Mouse (Mus musculus): ENCODE data around the gene Etnk2. TPM values are rescaled to one million over a fixed set of nuclear protein-coding genes. Genes with fewer than 3 reads are reported as not detected.

Gene Etnk2
- polyA plus RNA-seq, 1 experiment from 2014 or later: 5.6 TPM

- no peak for ATAC-seq (ENCODE audit: low FRiP score)
- Histone ChIP-seq H3K36me3 (no peaks in the 10 kb centered on the region), H3K9me3 (replicated peaks) (no peaks in the 10 kb centered on the region), H3K4me3 (no peak overlapping the region), H3K4me2 (replicated peaks) (no peak overlapping the region), H3K27ac (no peak overlapping the region), H3K9ac (no peak overlapping the region), H3K27me3 (no peaks in the 10 kb centered on the region), H3K4me1 (peaks cover 80% of the 10 kb centered on the region)
- 70% methylated on average over 9 of the region's 9 CpGs for WGBS
Measured at GRCm38 (mm10) chr1:133412941-133413340, 49.6 kb downstream of the Etnk2 start.

DNA sequence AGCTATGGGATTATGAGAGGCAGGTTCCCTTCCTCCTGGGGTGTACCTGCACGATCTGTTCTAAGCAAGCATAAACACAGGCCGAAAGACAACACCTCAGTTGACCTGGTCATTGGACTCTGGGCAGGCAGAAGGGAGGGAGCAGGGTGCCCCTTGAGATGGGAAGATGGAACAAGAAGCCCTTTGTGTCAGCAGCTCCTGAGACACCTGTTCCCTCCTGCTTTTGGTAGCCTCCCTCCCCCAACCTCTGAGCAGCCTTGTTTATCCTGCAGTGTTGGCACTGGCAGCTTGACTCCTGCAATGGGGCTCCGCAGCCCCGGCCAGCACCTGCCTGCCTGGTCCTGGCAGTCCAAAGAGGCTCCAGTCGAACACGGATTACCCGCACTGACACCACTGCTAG, 51.7 kb downstream of the Etnk2 start:
- 63% methylated on average over 7 of the region's 7 CpGs for WGBS
- Histone ChIP-seq H3K9me3 (replicated peaks) (no peaks in the 10 kb centered on the region), H3K36me3 (no peaks in the 10 kb centered on the region), H3K27ac (no peak overlapping the region), H3K4me2 (replicated peaks) (no peak overlapping the region), H3K4me3 (no peak overlapping the region), H3K4me1 (peaks cover 78% of the 10 kb centered on the region), H3K9ac (no peak overlapping the region), H3K27me3 (no peaks in the 10 kb centered on the region)
- no peak for ATAC-seq (ENCODE audit: low FRiP score)

GRCm38 (mm10) chr1:133415505-133415904, 52.1 kb downstream of the Etnk2 start:
- 69% methylated on average over 6 of the region's 6 CpGs for WGBS
- H3K36me3 ChIP-seq: no peaks in the 10 kb centered on the region
- ATAC-seq (ENCODE audit: low FRiP score): no peak
- H3K4me3 ChIP-seq: no peak overlapping the region
- H3K9me3 ChIP-seq (replicated peaks): no peaks in the 10 kb centered on the region
- no peak overlapping the region for H3K4me2 ChIP-seq (replicated peaks)
- no peaks in the 10 kb centered on the region for H3K27me3 ChIP-seq
- peaks cover 81% of the 10 kb centered on the region for H3K4me1 ChIP-seq
- H3K27ac ChIP-seq: no peak overlapping the region
- H3K9ac ChIP-seq: no peak overlapping the region

DNA sequence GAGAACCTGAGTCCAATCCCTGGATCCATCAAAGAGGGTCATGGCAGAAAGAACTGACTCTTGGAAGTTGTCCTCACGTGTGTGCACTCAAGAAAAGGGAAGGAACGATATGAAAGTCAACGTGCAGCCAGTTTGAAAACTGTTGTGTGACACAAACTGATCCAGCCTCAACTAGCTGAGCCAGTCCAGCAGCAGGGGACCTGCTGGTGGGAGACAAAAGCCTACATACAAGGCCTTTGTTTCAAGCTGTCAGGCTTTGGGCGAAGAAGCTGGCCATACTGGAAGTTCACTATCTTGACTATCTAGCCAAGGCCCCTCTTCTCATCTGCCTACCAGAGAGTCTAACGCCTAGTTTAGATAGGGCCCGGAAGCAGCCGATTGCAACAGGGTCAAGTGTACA, 53.1 kb downstream of the Etnk2 start:
- Histone ChIP-seq H3K4me3 (no peak overlapping the region), H3K4me1 (peaks cover 86% of the 10 kb centered on the region), H3K27ac (no peak overlapping the region), H3K9ac (no peak overlapping the region), H3K36me3 (no peaks in the 10 kb centered on the region), H3K27me3 (no peaks in the 10 kb centered on the region), H3K4me2 (replicated peaks) (no peak overlapping the region), H3K9me3 (replicated peaks) (no peaks in the 10 kb centered on the region)
- ATAC-seq (ENCODE audit: low FRiP score): no peak
- 82% methylated on average over 7 of the region's 7 CpGs for WGBS

GRCm38 (mm10) chr1:133417113-133417512, 53.7 kb downstream of the Etnk2 start:
- no peak overlapping the region for H3K9ac ChIP-seq
- H3K36me3 ChIP-seq: no peaks in the 10 kb centered on the region
- peaks cover 87% of the 10 kb centered on the region for H3K4me1 ChIP-seq
- WGBS: 64% methylated on average over 3 of the region's 3 CpGs
- no peak overlapping the region for H3K4me3 ChIP-seq
- no peak for ATAC-seq (ENCODE audit: low FRiP score)
- H3K9me3 ChIP-seq (replicated peaks): no peaks in the 10 kb centered on the region
- no peak overlapping the region for H3K4me2 ChIP-seq (replicated peaks)
- no peaks in the 10 kb centered on the region for H3K27me3 ChIP-seq
- H3K27ac ChIP-seq: no peak overlapping the region; the same call in 1 of the 2 replicates

- Histone ChIP-seq H3K4me1 (peaks cover 87% of the 10 kb centered on the region), H3K9ac (peak overlapping the region; percentile 68; the same call in 1 of the 2 replicates), H3K4me2 (replicated peaks) (peak overlapping the region; percentile 56; the same call in 1 of the 2 replicates), H3K27me3 (no peaks in the 10 kb centered on the region), H3K36me3 (no peaks in the 10 kb centered on the region), H3K4me3 (no peak overlapping the region), H3K27ac (peak overlapping the region; percentile 17; the same call in 1 of the 2 replicates), H3K9me3 (replicated peaks) (no peaks in the 10 kb centered on the region)
- ATAC-seq (ENCODE audit: low FRiP score): no peak
- WGBS: 94% methylated on average over 1 of the region's 1 CpGs
Measured at GRCm38 (mm10) chr1:133417539-133417938, 54.2 kb downstream of the Etnk2 start.

GRCm38 (mm10) chr1:133418164-133418800, 54.9 kb downstream of the Etnk2 start:
- H3K4me2 ChIP-seq (replicated peaks): peak overlapping the region; percentile 56
- no peaks in the 10 kb centered on the region for H3K27me3 ChIP-seq
- no peaks in the 10 kb centered on the region for H3K36me3 ChIP-seq
- H3K9me3 ChIP-seq (replicated peaks): no peaks in the 10 kb centered on the region
- H3K4me1 ChIP-seq: peaks cover 81% of the 10 kb centered on the region
- peak overlapping the region; percentile 68 for H3K9ac ChIP-seq
- ATAC-seq (ENCODE audit: low FRiP score): no peak
- 11% methylated on average over 28 of the region's 28 CpGs for WGBS
- H3K27ac ChIP-seq: peak overlapping the region; percentile 25; the same call in 1 of the 2 replicates
- H3K4me3 ChIP-seq: peak overlapping the region; percentile 28

DNA sequence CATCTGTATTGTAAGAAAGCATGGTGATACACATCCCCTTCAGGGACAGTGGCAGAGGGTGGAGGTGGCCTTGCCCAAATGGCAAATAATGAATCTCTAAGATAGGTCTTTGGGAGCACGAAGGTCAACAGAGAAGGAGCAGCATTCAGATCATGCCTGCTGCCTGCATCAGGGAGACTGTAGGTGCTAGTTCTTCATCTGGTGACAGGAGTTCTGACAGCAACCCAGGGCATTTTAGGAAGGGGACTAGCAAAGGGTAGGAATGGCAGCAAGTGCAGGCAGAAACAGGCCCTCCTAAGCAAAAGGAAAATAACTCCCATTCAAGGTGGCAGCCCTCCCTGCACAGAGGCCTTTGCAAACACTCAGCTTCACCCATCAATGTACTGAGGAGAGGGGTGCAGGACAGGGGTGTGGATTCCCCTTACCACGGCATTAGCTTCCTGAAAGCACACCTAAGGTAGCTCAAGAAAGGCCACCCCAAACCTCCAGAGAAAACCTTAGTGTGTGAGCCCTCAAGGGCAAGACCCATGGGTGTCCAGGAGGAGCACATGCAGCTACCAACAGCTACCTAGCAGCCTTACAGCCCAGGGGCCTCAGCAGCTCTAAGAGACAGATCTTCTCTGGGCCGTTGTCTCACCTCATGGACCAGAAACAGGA, 55.9 kb downstream of the Etnk2 start:
- no peaks in the 10 kb centered on the region for H3K27me3 ChIP-seq
- H3K9ac ChIP-seq: peak overlapping the region; percentile 68; the same call in 1 of the 2 replicates
- H3K4me2 ChIP-seq (replicated peaks): no peak overlapping the region
- WGBS: 71% methylated on average over 3 of the region's 3 CpGs
- H3K9me3 ChIP-seq (replicated peaks): no peaks in the 10 kb centered on the region
- no peaks in the 10 kb centered on the region for H3K36me3 ChIP-seq
- H3K4me3 ChIP-seq: no peak overlapping the region
- H3K27ac ChIP-seq: no peak overlapping the region
- no peak for ATAC-seq (ENCODE audit: low FRiP score)
- H3K4me1 ChIP-seq: peaks cover 72% of the 10 kb centered on the region

DNA sequence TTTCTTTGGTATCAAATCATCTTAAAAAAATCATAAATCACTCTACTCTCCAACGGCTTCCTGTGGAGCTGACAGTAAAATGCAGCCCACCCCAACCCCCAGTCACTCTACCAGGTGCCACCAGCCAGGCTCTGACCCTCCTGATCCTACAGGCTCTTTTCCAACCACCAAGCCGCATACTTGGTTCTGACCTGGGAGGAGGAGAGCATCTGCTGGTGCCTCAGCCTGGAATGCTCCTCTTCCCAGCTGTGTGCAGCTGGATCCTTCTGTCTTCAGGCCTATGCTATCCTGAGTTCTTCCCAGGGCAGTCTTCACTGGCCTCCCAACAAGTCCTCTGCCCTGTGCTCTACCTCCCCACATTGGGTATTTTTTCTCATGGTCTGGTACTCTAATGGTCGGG, 57.1 kb downstream of the Etnk2 start:
- peak overlapping the region; percentile 94; the same call in 1 of the 2 replicates for H3K4me2 ChIP-seq (replicated peaks)
- peak overlapping the region; percentile 38 for H3K9ac ChIP-seq
- peaks cover 61% of the 10 kb centered on the region for H3K4me1 ChIP-seq
- ATAC-seq (ENCODE audit: low FRiP score): no peak
- whole genome bisulfite sequencing: 62% methylated on average over 3 of the region's 3 CpGs
- no peaks in the 10 kb centered on the region for H3K9me3 ChIP-seq (replicated peaks)
- H3K36me3 ChIP-seq: no peaks in the 10 kb centered on the region
- H3K27ac ChIP-seq: no peak overlapping the region
- H3K27me3 ChIP-seq: no peaks in the 10 kb centered on the region
- H3K4me3 ChIP-seq: no peak overlapping the region

DNA sequence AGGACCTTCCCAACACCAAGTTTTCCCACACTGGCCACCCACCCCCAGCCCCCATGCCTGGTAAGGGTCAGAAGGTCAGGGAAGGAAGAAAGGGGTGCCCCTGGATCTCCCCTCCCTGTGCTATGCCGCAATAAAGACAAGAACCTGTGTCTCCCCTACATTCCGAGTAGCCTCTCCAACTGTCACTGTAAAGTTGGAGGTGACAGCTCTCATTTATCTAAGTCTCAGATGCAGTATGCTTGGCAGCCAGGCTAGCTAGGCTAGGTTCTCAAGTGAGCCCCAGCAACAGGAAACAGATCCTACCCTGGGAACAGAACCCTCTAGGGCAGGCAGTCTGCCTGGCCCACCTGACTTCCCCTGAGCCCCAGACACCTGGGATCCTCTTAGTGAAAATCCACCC, 57.7 kb downstream of the Etnk2 start:
- no peaks in the 10 kb centered on the region for H3K9me3 ChIP-seq (replicated peaks)
- 18% methylated on average over 2 of the region's 2 CpGs for WGBS
- H3K4me3 ChIP-seq: no peak overlapping the region
- H3K4me2 ChIP-seq (replicated peaks): peak overlapping the region; percentile 94
- no peak for ATAC-seq (ENCODE audit: low FRiP score)
- no peaks in the 10 kb centered on the region for H3K27me3 ChIP-seq
- peak overlapping the region; percentile 38; the same call in 1 of the 2 replicates for H3K9ac ChIP-seq
- no peaks in the 10 kb centered on the region for H3K36me3 ChIP-seq
- no peak overlapping the region for H3K27ac ChIP-seq
- peaks cover 57% of the 10 kb centered on the region for H3K4me1 ChIP-seq

- H3K36me3 ChIP-seq: no peaks in the 10 kb centered on the region
- H3K4me2 ChIP-seq (replicated peaks): peak overlapping the region; percentile 94
- H3K27ac ChIP-seq: peak overlapping the region; percentile 92
- no peak for ATAC-seq (ENCODE audit: low FRiP score)
- peaks cover 52% of the 10 kb centered on the region for H3K4me1 ChIP-seq
- peak overlapping the region; percentile 93 for H3K9ac ChIP-seq
- H3K4me3 ChIP-seq: peak overlapping the region; percentile 90
- no peaks in the 10 kb centered on the region for H3K27me3 ChIP-seq
- 31% methylated on average over 16 of the region's 16 CpGs for WGBS
- H3K9me3 ChIP-seq (replicated peaks): no peaks in the 10 kb centered on the region
Measured at GRCm38 (mm10) chr1:133421975-133422570, 58.7 kb downstream of the Etnk2 start.

- WGBS: under 1% methylated on average over 29 of the region's 29 CpGs
- peak overlapping the region; percentile 92 for H3K27ac ChIP-seq
- no peaks in the 10 kb centered on the region for H3K36me3 ChIP-seq
- H3K9ac ChIP-seq: peak overlapping the region; percentile 93
- peak overlapping the region; percentile 94 for H3K4me2 ChIP-seq (replicated peaks)
- no peaks in the 10 kb centered on the region for H3K9me3 ChIP-seq (replicated peaks)
- ATAC-seq (ENCODE audit: low FRiP score): peak; percentile 46
- peaks cover 46% of the 10 kb centered on the region for H3K4me1 ChIP-seq
- H3K27me3 ChIP-seq: no peaks in the 10 kb centered on the region
- H3K4me3 ChIP-seq: peak overlapping the region; percentile 90
Measured at GRCm38 (mm10) chr1:133422615-133423161, 59.3 kb downstream of the Etnk2 start.
